Mouse (Mus musculus) MEL (cell line): ENCODE data around the gene Lypla2. TPM values are rescaled to one million over a fixed set of nuclear protein-coding genes. Genes with fewer than 3 reads are reported as not detected.
"Not testable (repeated sequence)": the region's sequence is repeated elsewhere in the genome, so short reads cannot be mapped to it uniquely, and the experiment has no call there.

Source experiments
- DNase-seq: peaks from one replicate; pipeline ENCODE4 v3.0.0; 2011; ENCODE audit warnings: low read depth, low spot score
- H3K27ac ChIP-seq: 2 replicates; pipeline ENCODE4 v1.5.1; 2012; ENCODE audit warnings: low read depth, mild to moderate bottlenecking, control low read depth, low read length, moderate library complexity; ENCODE audit not compliant: control insufficient read depth
- H3K27me3 ChIP-seq, 2 experiments: fragments of 150-350 bp in 1 of 2; sonication (generic) in 1 of 2; 2 replicates each; pipeline ENCODE4 v1.6.1; 2012; ENCODE audit warnings: low read length in 2 of 2, mild to moderate bottlenecking in 2 of 2, improper control_type of control experiment in 1 of 2, moderate library complexity in 1 of 2; ENCODE audit not compliant: insufficient read depth in 2 of 2, control insufficient read depth in 1 of 2
- H3K36me3 ChIP-seq, 2 experiments: 2 replicates each; pipeline ENCODE4 v1.6.1; 2012 to 2014; ENCODE audit warnings: low read length in 2 of 2, improper control_type of control experiment in 1 of 2, inconsistent platforms in 1 of 2, mild to moderate bottlenecking in 1 of 2; ENCODE audit not compliant: insufficient read depth in 2 of 2, control insufficient read depth in 1 of 2
- H3K4me1 ChIP-seq, 2 experiments: fragments of 150-350 bp in 1 of 2; sonication (generic) in 1 of 2; 2 replicates each; pipeline ENCODE4 v1.6.1; 2012; ENCODE audit warnings: low read length in 2 of 2, improper control_type of control experiment in 1 of 2, mild to moderate bottlenecking in 1 of 2; ENCODE audit not compliant: insufficient read depth in 2 of 2, control insufficient read depth in 1 of 2
- H3K4me3 ChIP-seq, 2 experiments: fragments of 150-350 bp in 1 of 2; sonication (generic) in 1 of 2; 2 replicates each; pipeline ENCODE4 v1.5.1; 2012; ENCODE audit warnings: low read depth in 2 of 2, low read length in 2 of 2, mild to moderate bottlenecking in 2 of 2, moderate library complexity in 2 of 2, control low read depth in 1 of 2, improper control_type of control experiment in 1 of 2; ENCODE audit not compliant: control insufficient read depth in 1 of 2, insufficient read depth in 1 of 2
- H3K79me2 ChIP-seq: 2 replicates; pipeline ENCODE4 v1.6.1; 2012; ENCODE audit warnings: mild to moderate bottlenecking, low read length, moderate library complexity; ENCODE audit not compliant: control insufficient read depth, poor library complexity, insufficient read depth
- H3K9ac ChIP-seq: 2 replicates; pipeline ENCODE4 v1.6.1; 2012; ENCODE audit warnings: low read depth, mild to moderate bottlenecking, control low read depth, low read length, moderate library complexity; ENCODE audit not compliant: control insufficient read depth, poor library complexity, severe bottlenecking
- H3K9me3 ChIP-seq: fragments of 150-350 bp; sonication (generic); replicated peaks from 2 replicates; pipeline ENCODE4 v1.6.1; 2012; ENCODE audit warnings: mild to moderate bottlenecking, low read length, improper control_type of control experiment, moderate library complexity; ENCODE audit not compliant: insufficient read depth
- CTCF ChIP-seq, 3 experiments: IDR thresholded peaks in 2 of 3; conservative IDR thresholded peaks in 1 of 3; 2 replicates each; pipeline ENCODE4 v1.5.1; 2011 to 2012; ENCODE audit warnings: low read length in 3 of 3, low read depth in 2 of 3, mild to moderate bottlenecking in 2 of 3, improper control_type of control experiment in 1 of 3, inconsistent platforms in 1 of 3, mixed read lengths in 1 of 3, moderate library complexity in 1 of 3; ENCODE audit not compliant: control insufficient read depth in 1 of 3, insufficient read depth in 1 of 3, poor library complexity in 1 of 3, severe bottlenecking in 1 of 3
- EP300 ChIP-seq, 2 experiments: IDR thresholded peaks; 2 replicates each; pipeline ENCODE4 v1.6.1; 2011; ENCODE audit warnings: improper control_type of control experiment in 2 of 2, low read length in 2 of 2, low read depth in 1 of 2, mild to moderate bottlenecking in 1 of 2
- ETS1 ChIP-seq: IDR thresholded peaks from 2 replicates; pipeline ENCODE4 v1.6.1; 2012; ENCODE audit warnings: low read depth, mild to moderate bottlenecking, inconsistent platforms, low read length, improper control_type of control experiment, moderate library complexity
- MXI1 ChIP-seq: IDR thresholded peaks from 2 replicates; pipeline ENCODE4 v1.6.1; 2011; ENCODE audit warnings: mild to moderate bottlenecking, low read depth, low read length, improper control_type of control experiment
- POLR2A ChIP-seq, 2 experiments: IDR thresholded peaks; 2 replicates each; pipeline ENCODE4 v1.6.1; 2011 to 2012; ENCODE audit warnings: low read length in 2 of 2, mild to moderate bottlenecking in 2 of 2, control low read depth in 1 of 2, improper control_type of control experiment in 1 of 2, low read depth in 1 of 2, moderate library complexity in 1 of 2; ENCODE audit not compliant: control insufficient read depth in 1 of 2, insufficient read depth in 1 of 2, poor library complexity in 1 of 2
- RAD21 ChIP-seq: IDR thresholded peaks from 2 replicates; pipeline ENCODE4 v1.6.1; 2011; ENCODE audit warnings: mild to moderate bottlenecking, low read depth, low read length, improper control_type of control experiment
- SMC3 ChIP-seq: IDR thresholded peaks from 2 replicates; pipeline ENCODE4 v1.6.1; 2011; ENCODE audit warnings: low read depth, low read length, improper control_type of control experiment
- TBP ChIP-seq: IDR thresholded peaks from 2 replicates; pipeline ENCODE4 v1.8.0; 2011; ENCODE audit warnings: low read depth, low read length, improper control_type of control experiment
- TCF12 ChIP-seq: IDR thresholded peaks from 2 replicates; pipeline ENCODE4 v1.6.1; 2014; ENCODE audit warnings: low read depth, mild to moderate bottlenecking, inconsistent platforms, low read length, improper control_type of control experiment, moderate library complexity
- USF2 ChIP-seq, 2 experiments: IDR thresholded peaks; 2 replicates each; pipeline ENCODE4 v1.6.1; 2011 to 2012; ENCODE audit warnings: improper control_type of control experiment in 2 of 2, low read length in 2 of 2, borderline replicate concordance in 1 of 2, inconsistent platforms in 1 of 2, low read depth in 1 of 2, mild to moderate bottlenecking in 1 of 2; ENCODE audit not compliant: insufficient read depth in 1 of 2
- ZC3H11A ChIP-seq: IDR thresholded peaks from 2 replicates; pipeline ENCODE4 v1.6.1; 2012; ENCODE audit warnings: low read depth, mild to moderate bottlenecking, inconsistent platforms, low read length, improper control_type of control experiment
- ZKSCAN1 ChIP-seq: IDR thresholded peaks from 2 replicates; pipeline ENCODE4 v1.6.1; 2012; ENCODE audit warnings: low read depth, mild to moderate bottlenecking, inconsistent platforms, low read length, improper control_type of control experiment, moderate library complexity
- polyA plus RNA-seq, 2 experiments: library from polyadenylated mRNA; stranded (reverse) in 1 of 2; unstranded in 1 of 2; fragments of >175 nt in 1 of 2; fragments of >200 nt in 1 of 2; gene quantifications; 2 replicates each; pipeline versions ENCODE4 v1.2.1 to v1.2.4; 2012; ENCODE audit warnings: low replicate concordance in 2 of 2, low read depth in 1 of 2; ENCODE audit not compliant: insufficient read length in 2 of 2, insufficient read depth in 1 of 2, missing spikeins in 1 of 2
- total RNA-seq: library from RNA; depleted of rRNA; stranded (reverse); fragments of 300-350 nt; gene quantifications from 2 replicates; pipeline ENCODE4 v1.2.3, GENCODE M21; 2012

The Lypla2 gene
- total and polyA plus RNA-seq, 3 experiments: 65.1 to 95.6 TPM; not detected in 1

- not testable (repeated sequence) for H3K79me2 ChIP-seq, H3K4me3 ChIP-seq, H3K27me3 ChIP-seq, H3K9ac ChIP-seq, H3K9me3 ChIP-seq, H3K27ac ChIP-seq
- DNase-seq: peak; percentile 69
- peaks cover 0 to 11% of the 10 kb centered on the region in 2 experiments; a peak in 2 of 4 replicates for H3K36me3 ChIP-seq
- TF ChIP-seq ZC3H11A: peak; percentile 78
- peak; percentile 77 for TF ChIP-seq RAD21
- peak; percentile 67 for TF ChIP-seq SMC3
- peak; percentile 77 to 80 (median 77) for TF ChIP-seq CTCF (IDR thresholded peaks at IDR 0.05 in 2 of 3, conservative IDR thresholded peaks at IDR 0.05 in 1 of 3; ENCODE audit: control insufficient read depth in 1 of 3, insufficient read depth in 1 of 3, low read depth in 2 of 3, low read length in 3 of 3, poor library complexity in 1 of 3, severe bottlenecking in 1 of 3)
- H3K4me1 ChIP-seq: peaks cover 8 to 18% of the 10 kb centered on the region in 2 experiments
These were observed 31.4 kb downstream of the Lypla2 start for GRCm38 (mm10) chr4:135941026-135941425.

- H3K27ac ChIP-seq: no peak overlapping the region
- H3K9me3 ChIP-seq: no peaks in the 10 kb centered on the region
These were observed 33.6 kb downstream of the Lypla2 start for GRCm38 (mm10) chr4:135938858-135939257.

GRCm38 (mm10) chr4:135935502-135935901 lies 36.9 kb downstream of the Lypla2 start:
- peak overlapping the region; percentile 89 for H3K27ac ChIP-seq
- H3K27me3 ChIP-seq: no peaks in the 10 kb centered on the region
- peak overlapping the region; percentile 60 for H3K9ac ChIP-seq
- H3K4me1 ChIP-seq: peaks cover 24 to 35% of the 10 kb centered on the region in 2 experiments
- no peaks in the 10 kb centered on the region for H3K9me3 ChIP-seq
- peaks cover 2 to 19% of the 10 kb centered on the region in 2 experiments; a peak in 2 of 4 replicates for H3K36me3 ChIP-seq
- TF ChIP-seq TBP (no peak), USF2 (IDR thresholded peaks at IDR 0.05; ENCODE audit: borderline replicate concordance in 1 of 2, insufficient read depth in 1 of 2, low read depth in 1 of 2, low read length in 2 of 2) (no peak), ETS1 (no peak), MXI1 (no peak), EP300 (IDR thresholded peaks at IDR 0.05; ENCODE audit: low read depth in 1 of 2, low read length in 2 of 2) (peak in 1 of 2 experiments; percentile 2; a peak in 1 of 4 replicates), ZKSCAN1 (no peak), CTCF (IDR thresholded peaks at IDR 0.05 in 2 of 3, conservative IDR thresholded peaks at IDR 0.05 in 1 of 3; ENCODE audit: control insufficient read depth in 1 of 3, insufficient read depth in 1 of 3, low read depth in 2 of 3, low read length in 3 of 3, poor library complexity in 1 of 3, severe bottlenecking in 1 of 3) (no peak), POLR2A (IDR thresholded peaks at IDR 0.05; ENCODE audit: control insufficient read depth in 1 of 2, insufficient read depth in 1 of 2, low read depth in 1 of 2, low read length in 2 of 2, poor library complexity in 1 of 2) (no peak)
- peak overlapping the region; percentile 21 to 34; a peak in 3 of 4 replicates for H3K4me3 ChIP-seq
- DNase-seq: peak; percentile 39
- H3K79me2 ChIP-seq: no peaks in the 10 kb centered on the region

More at GRCm38 (mm10) chr4:135938858-135939257, 33.6 kb downstream of the Lypla2 start:
- Histone ChIP-seq H3K36me3 (peaks cover 0 to 28% of the 10 kb centered on the region in 2 experiments; a peak in 2 of 4 replicates), H3K27me3 (no peaks in the 10 kb centered on the region), H3K9ac (no peak overlapping the region), H3K79me2 (no peaks in the 10 kb centered on the region), H3K4me1 (peaks cover 27 to 37% of the 10 kb centered on the region in 2 experiments), H3K4me3 (no peak overlapping the region)
- TF ChIP-seq MXI1 (no peak), TCF12 (0 out of 2 replicates have a peak, but pooled peaks have one; percentile 10), CTCF (IDR thresholded peaks at IDR 0.05 in 2 of 3, conservative IDR thresholded peaks at IDR 0.05 in 1 of 3; ENCODE audit: control insufficient read depth in 1 of 3, insufficient read depth in 1 of 3, low read depth in 2 of 3, low read length in 3 of 3, poor library complexity in 1 of 3, severe bottlenecking in 1 of 3) (peak in 1 of 3 experiments; percentile 1; a peak in 1 of 6 replicates), EP300 (IDR thresholded peaks at IDR 0.05; ENCODE audit: low read depth in 1 of 2, low read length in 2 of 2) (0 out of 4 replicates have a peak, but pooled peaks of 1 of the 2 experiments have one; percentile 19)
- TF ChIP-seq, all 39 proteins: peak for 3
- no peak for DNase-seq
